Mouse (Mus musculus): Measurements from ENCODE around the gene Irf2. TPM values are rescaled to one million over a fixed set of nuclear protein-coding genes. Genes with fewer than 3 reads are reported as not detected.

The Irf2 gene
- total and polyA plus RNA-seq, 3 experiments = 4.9 to 19.4 TPM; not detected in 1

GRCm38 (mm10) chr8:46754355-46754754 is 14.8 kb downstream of the Irf2 start:
- no peak overlapping the region for H3K27ac ChIP-seq (ENCODE audit: control insufficient read depth, low read depth, low read length)
- DNase-seq (ENCODE audit: low read depth, low spot score) = no peak
- TF ChIP-seq MAZ (IDR thresholded peaks at IDR 0.05; ENCODE audit: low read depth, low read length) (no peak), TCF12 (IDR thresholded peaks at IDR 0.05; ENCODE audit: low read depth, low read length) (no peak), JUND (IDR thresholded peaks at IDR 0.05; ENCODE audit: low read depth, low read length) (no peak), GATA1 (IDR thresholded peaks at IDR 0.05; ENCODE audit: low read depth, low read length) (no peak), NELFE (IDR thresholded peaks at IDR 0.05; ENCODE audit: low read depth, low read length) (no peak), CTCF (IDR thresholded peaks at IDR 0.05 in 2 of 3, conservative IDR thresholded peaks at IDR 0.05 in 1 of 3; ENCODE audit: control insufficient read depth in 1 of 3, insufficient read depth in 1 of 3, low read depth in 2 of 3, low read length in 3 of 3, poor library complexity in 1 of 3, severe bottlenecking in 1 of 3) (no peak), CHD1 (IDR thresholded peaks at IDR 0.05; ENCODE audit: low read depth, low read length) (no peak), E2F4 (IDR thresholded peaks at IDR 0.05; ENCODE audit: borderline replicate concordance, low read depth, low read length) (no peak), TAL1 (IDR thresholded peaks at IDR 0.05; ENCODE audit: low read length) (no peak), MYB (IDR thresholded peaks at IDR 0.05; ENCODE audit: low read depth, low read length) (no peak)

DNA sequence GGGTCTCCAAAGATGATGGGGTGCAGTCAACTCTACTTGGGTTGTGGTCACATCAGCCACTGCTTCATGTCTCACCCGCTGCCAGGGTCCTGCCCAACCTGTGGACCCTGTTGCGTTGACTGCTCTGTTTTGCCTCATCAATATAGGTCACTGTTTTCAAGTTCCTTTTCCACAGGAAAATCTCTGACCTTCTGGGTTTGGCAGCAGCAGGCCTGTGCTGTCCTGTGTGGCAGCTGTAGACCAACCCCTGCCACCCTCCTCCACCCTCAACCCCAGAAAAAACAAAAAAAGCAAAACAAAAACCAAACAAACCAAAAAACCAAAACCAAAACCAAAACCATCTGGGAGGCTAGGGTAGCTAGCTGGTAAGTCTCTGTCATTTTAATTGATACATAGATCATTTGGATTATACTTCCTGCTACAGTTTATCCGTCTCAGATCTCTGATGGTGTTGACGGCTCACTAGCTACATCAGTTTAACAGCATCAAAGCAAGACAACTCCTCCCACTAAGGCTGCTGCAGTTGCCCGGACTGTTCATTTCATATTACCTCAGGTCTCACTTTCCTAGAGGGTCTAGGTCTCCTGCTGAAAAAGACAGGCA is 16.3 kb downstream of the Irf2 start:
- H3K9me3 ChIP-seq (replicated peaks; ENCODE audit: insufficient read depth, low read length) = no peaks in the 10 kb centered on the region
- H3K36me3 ChIP-seq (ENCODE audit: control insufficient read depth in 1 of 2, insufficient read depth in 2 of 2, low read length in 2 of 2) = peaks cover 0 to 12% of the 10 kb centered on the region in 2 experiments; a peak in 3 of 4 replicates
- peaks cover 43% of the 10 kb centered on the region for H3K79me2 ChIP-seq (ENCODE audit: control insufficient read depth, insufficient read depth, low read length, poor library complexity)
- H3K4me1 ChIP-seq (ENCODE audit: control insufficient read depth in 1 of 2, insufficient read depth in 2 of 2, low read length in 2 of 2) = peaks cover 7 to 16% of the 10 kb centered on the region in 2 experiments
- no peak overlapping the region for H3K27ac ChIP-seq (ENCODE audit: control insufficient read depth, low read depth, low read length)
- no peak overlapping the region for H3K4me3 ChIP-seq (ENCODE audit: control insufficient read depth in 1 of 2, insufficient read depth in 1 of 2, low read depth in 2 of 2, low read length in 2 of 2)
- no peak for DNase-seq (ENCODE audit: low read depth, low spot score)
- TF ChIP-seq POLR2A (IDR thresholded peaks at IDR 0.05; ENCODE audit: control insufficient read depth in 1 of 2, insufficient read depth in 1 of 2, low read depth in 1 of 2, low read length in 2 of 2, poor library complexity in 1 of 2) (no peak), ZC3H11A (IDR thresholded peaks at IDR 0.05; ENCODE audit: low read depth, low read length) (no peak), ZMIZ1 (IDR thresholded peaks at IDR 0.05; ENCODE audit: low read depth, low read length) (no peak), SIN3A (IDR thresholded peaks at IDR 0.05; ENCODE audit: low read length) (no peak), MAZ (IDR thresholded peaks at IDR 0.05; ENCODE audit: low read depth, low read length) (no peak), GABPA (IDR thresholded peaks at IDR 0.05; ENCODE audit: low read depth, low read length) (no peak), EP300 (IDR thresholded peaks at IDR 0.05; ENCODE audit: low read depth in 1 of 2, low read length in 2 of 2) (no peak), TAL1 (IDR thresholded peaks at IDR 0.05; ENCODE audit: low read length) (no peak), MEF2A (IDR thresholded peaks at IDR 0.05; ENCODE audit: extremely low read depth, insufficient replicate concordance, low read depth, low read length, poor library complexity, severe bottlenecking) (no peak), TBP (IDR thresholded peaks at IDR 0.05; ENCODE audit: low read depth, low read length) (no peak), USF2 (IDR thresholded peaks at IDR 0.05; ENCODE audit: borderline replicate concordance in 1 of 2, insufficient read depth in 1 of 2, low read depth in 1 of 2, low read length in 2 of 2) (no peak)
- H3K9ac ChIP-seq (ENCODE audit: control insufficient read depth, low read depth, low read length, poor library complexity, severe bottlenecking) = no peak overlapping the region
- no peaks in the 10 kb centered on the region for H3K27me3 ChIP-seq (ENCODE audit: control insufficient read depth in 1 of 2, insufficient read depth in 2 of 2, low read length in 2 of 2)

More at GRCm38 (mm10) chr8:46754355-46754754, 14.8 kb downstream of the Irf2 start:
- peaks cover 5 to 7% of the 10 kb centered on the region in 2 experiments for H3K4me1 ChIP-seq (ENCODE audit: control insufficient read depth in 1 of 2, insufficient read depth in 2 of 2, low read length in 2 of 2)
- H3K9ac ChIP-seq (ENCODE audit: control insufficient read depth, low read depth, low read length, poor library complexity, severe bottlenecking) = no peak overlapping the region
- H3K79me2 ChIP-seq (ENCODE audit: control insufficient read depth, insufficient read depth, low read length, poor library complexity) = peaks cover 42% of the 10 kb centered on the region
- H3K9me3 ChIP-seq (replicated peaks; ENCODE audit: insufficient read depth, low read length) = no peaks in the 10 kb centered on the region
- H3K36me3 ChIP-seq (ENCODE audit: control insufficient read depth in 1 of 2, insufficient read depth in 2 of 2, low read length in 2 of 2) = peaks cover 0 to 7% of the 10 kb centered on the region in 2 experiments; a peak in 2 of 4 replicates
- no peak overlapping the region for H3K4me3 ChIP-seq (ENCODE audit: control insufficient read depth in 1 of 2, insufficient read depth in 1 of 2, low read depth in 2 of 2, low read length in 2 of 2)
- H3K27me3 ChIP-seq (ENCODE audit: control insufficient read depth in 1 of 2, insufficient read depth in 2 of 2, low read length in 2 of 2) = no peaks in the 10 kb centered on the region
